ENCODE assay signal across 10 mouse cellular contexts in the genomic region with DNA sequence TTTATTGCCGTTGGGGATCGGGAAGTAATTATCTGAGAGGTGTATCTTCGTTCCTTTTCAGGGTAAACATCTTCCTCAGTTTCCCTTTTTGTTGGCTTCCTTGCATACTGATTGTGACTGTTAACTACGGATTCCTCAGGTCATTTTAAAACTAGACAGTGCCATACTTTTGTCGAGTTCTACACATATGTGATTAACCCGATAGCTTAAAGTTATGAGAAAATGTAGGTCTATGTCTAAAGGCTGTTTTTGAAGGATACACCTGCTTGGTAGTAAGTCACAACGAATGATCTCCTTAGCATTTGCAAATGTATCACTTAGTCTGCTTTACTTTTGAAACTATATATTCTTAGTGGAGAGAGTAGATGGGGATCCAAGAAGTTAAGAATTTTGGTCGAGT. TPM values are rescaled to one million over a fixed set of nuclear protein-coding genes. Genes with fewer than 3 reads are reported as not detected.
DNase-seq lines count a peak whose midpoint lies in the region; ATAC-seq and TF ChIP-seq lines count a peak whose summit lies in the region.
"Had no signal": no experiment of that assay in that cellular context is flagged by ENCODE, and none has a peak within 500 bp of the region (broad histone marks: within the 10 kb centered on the region; RNA-seq: fewer than 3 reads in every experiment).

No protein-coding gene starts in this region.

- peak overlapping the region; percentile 69 for H3K4me3 ChIP-seq in heart, embryonic 13.5 days
- 0 out of 2 replicates have a peak overlapping the region, but pooled peaks have one; percentile 51 for H3K4me3 ChIP-seq in midbrain, embryonic 13.5 days (replicated peaks)
- H3K4me3 ChIP-seq in midbrain, embryonic 15.5 days, result no peak overlapping the region
- peak overlapping the region; percentile 67 for H3K4me3 ChIP-seq in limb, embryonic 11.5 days (ENCODE audit: low read depth, low read length)
- peak overlapping the region; percentile 60 for H3K4me3 ChIP-seq in stomach, postnatal 0 days (ENCODE audit: low read depth, low read length)

- TF ChIP-seq EP300 in stomach, postnatal 0 days (optimal IDR thresholded peaks at IDR 0.05), result no peak

- 31% methylated on average over 8 of the region's 8 CpGs for whole genome bisulfite sequencing in heart, embryonic 13.5 days
- 28% methylated on average over 8 of the region's 8 CpGs for WGBS in midbrain, embryonic 13.5 days
- 28% methylated on average over 8 of the region's 8 CpGs for WGBS in midbrain, embryonic 15.5 days
- 22% methylated on average over 8 of the region's 8 CpGs for WGBS in limb, embryonic 11.5 days
- 21% methylated on average over 8 of the region's 8 CpGs for WGBS in stomach, postnatal 0 days

- peak overlapping the region; percentile 97 for H3K4me2 ChIP-seq in heart, embryonic 13.5 days
- H3K4me2 ChIP-seq in midbrain, embryonic 13.5 days (replicated peaks), result no peak overlapping the region
- no peak overlapping the region for H3K4me2 ChIP-seq in midbrain, embryonic 15.5 days
- H3K4me2 ChIP-seq in limb, embryonic 11.5 days (ENCODE audit: low read depth, severe bottlenecking), result peak overlapping the region; percentile 91
- peak overlapping the region; percentile 84 for H3K4me2 ChIP-seq in stomach, postnatal 0 days (replicated peaks; ENCODE audit: low read depth)

- H3K9ac ChIP-seq in heart, embryonic 13.5 days, result no peak overlapping the region
- no peak overlapping the region for H3K9ac ChIP-seq in midbrain, embryonic 13.5 days (replicated peaks)
- no peak overlapping the region for H3K9ac ChIP-seq in midbrain, embryonic 15.5 days
- no peak overlapping the region for H3K9ac ChIP-seq in limb, embryonic 11.5 days (ENCODE audit: low read length)
- no peak overlapping the region for H3K9ac ChIP-seq in stomach, postnatal 0 days (ENCODE audit: low read length)

- no peaks in the 10 kb centered on the region for H3K36me3 ChIP-seq in heart, embryonic 13.5 days
- no peaks in the 10 kb centered on the region for H3K36me3 ChIP-seq in midbrain, embryonic 13.5 days
- H3K36me3 ChIP-seq in midbrain, embryonic 15.5 days (replicated peaks), result no peaks in the 10 kb centered on the region
- no peaks in the 10 kb centered on the region for H3K36me3 ChIP-seq in limb, embryonic 11.5 days (ENCODE audit: control insufficient read depth, insufficient read depth, low read length)
- no peaks in the 10 kb centered on the region for H3K36me3 ChIP-seq in stomach, postnatal 0 days (ENCODE audit: control insufficient read depth, insufficient read depth, low read length)
- H3K36me3 ChIP-seq: heart, embryonic 12.5 days had no signal

- no peak overlapping the region for H3K27ac ChIP-seq in heart, embryonic 13.5 days (replicated peaks)
- no peak overlapping the region for H3K27ac ChIP-seq in midbrain, embryonic 13.5 days
- H3K27ac ChIP-seq in midbrain, embryonic 15.5 days, result no peak overlapping the region
- no peak overlapping the region for H3K27ac ChIP-seq in limb, embryonic 11.5 days (replicated peaks; ENCODE audit: low read depth, low read length)
- no peak overlapping the region for H3K27ac ChIP-seq in stomach, postnatal 0 days (replicated peaks)

- no peak for DNase-seq in heart, postnatal 4 days
- DNase-seq in limb, embryonic 11.5 days (ENCODE audit: low spot score), result no peak
- no peak for DNase-seq in stomach, postnatal 0 days (ENCODE audit: low spot score)
- DNase-seq in adrenal gland, postnatal 4 days (ENCODE audit: low spot score in 2 of 2), result no peak
- no peak for DNase-seq in adrenal gland, postnatal 25 days
- DNase-seq: thymus, postnatal 4 days had no signal

- no peaks in the 10 kb centered on the region for H3K9me3 ChIP-seq in heart, embryonic 13.5 days
- no peaks in the 10 kb centered on the region for H3K9me3 ChIP-seq in midbrain, embryonic 13.5 days
- no peaks in the 10 kb centered on the region for H3K9me3 ChIP-seq in midbrain, embryonic 15.5 days
- no peaks in the 10 kb centered on the region for H3K9me3 ChIP-seq in limb, embryonic 11.5 days (ENCODE audit: control insufficient read depth, low read length)
- H3K9me3 ChIP-seq in stomach, postnatal 0 days (ENCODE audit: control insufficient read depth, low read length), result no peaks in the 10 kb centered on the region
- H3K9me3 ChIP-seq: heart, embryonic 12.5 days had no signal

- ATAC-seq in heart, embryonic 13.5 days (ENCODE audit: extremely low read depth, insufficient number of reproducible peaks, low FRiP score, low TSS enrichment), result no peak
- ATAC-seq in midbrain, embryonic 13.5 days, result no peak
- no peak for ATAC-seq in midbrain, embryonic 15.5 days (replicated peaks)
- no peak for ATAC-seq in limb, embryonic 11.5 days (ENCODE audit: insufficient number of reproducible peaks, low FRiP score, low TSS enrichment, low read depth)
- no peak for ATAC-seq in stomach, postnatal 0 days (ENCODE audit: low FRiP score, low TSS enrichment)

- TF ChIP-seq CTCF in stomach, postnatal 0 days (IDR thresholded peaks at IDR 0.05; ENCODE audit: low read depth), result no peak

- H3K4me1 ChIP-seq in heart, embryonic 13.5 days, result peaks cover 11% of the 10 kb centered on the region; the same call in 1 of the 2 replicates
- H3K4me1 ChIP-seq in midbrain, embryonic 13.5 days (replicated peaks), result peaks cover 16% of the 10 kb centered on the region
- H3K4me1 ChIP-seq in midbrain, embryonic 15.5 days, result peaks cover 15% of the 10 kb centered on the region
- peaks cover 12% of the 10 kb centered on the region; the same call in 1 of the 2 replicates for H3K4me1 ChIP-seq in limb, embryonic 11.5 days (ENCODE audit: control insufficient read depth, insufficient read depth, low read length)
- peaks cover 2% of the 10 kb centered on the region; the same call in 1 of the 2 replicates for H3K4me1 ChIP-seq in stomach, postnatal 0 days (replicated peaks; ENCODE audit: control insufficient read depth, insufficient read depth)

- H3K27me3 ChIP-seq in heart, embryonic 13.5 days (replicated peaks), result peaks cover 55% of the 10 kb centered on the region
- H3K27me3 ChIP-seq in midbrain, embryonic 13.5 days, result peaks cover 59% of the 10 kb centered on the region
- peaks cover 54% of the 10 kb centered on the region for H3K27me3 ChIP-seq in midbrain, embryonic 15.5 days (replicated peaks)
- peaks cover 5% of the 10 kb centered on the region; the same call in 1 of the 2 replicates for H3K27me3 ChIP-seq in limb, embryonic 11.5 days (ENCODE audit: control insufficient read depth, insufficient read depth, low read length)
- H3K27me3 ChIP-seq in stomach, postnatal 0 days (ENCODE audit: control insufficient read depth, insufficient read depth, low read length), result no peaks in the 10 kb centered on the region

RNA-seq across cellular contexts. Expression of gene Cpm, which starts 0.9 kb away (rescaled TPM):
- polyA plus RNA-seq in heart, embryonic 13.5 days (2015; fragmentation: Nextera tagmentation; extraction: Ambion mirVana), result 2.4 and 3.1 TPM in 2 replicates
- total RNA-seq in heart, postnatal 4 days (2021), result 1 to 10 TPM; 2.8 to 3.6 TPM
- polyA plus RNA-seq in midbrain, embryonic 13.5 days (2015; fragmentation: Nextera tagmentation; extraction: Ambion mirVana), result 3.3 and 5.7 TPM in 2 replicates
- polyA plus RNA-seq in midbrain, embryonic 15.5 days (2015; fragmentation: Nextera tagmentation; extraction: Ambion mirVana), result 5.9 and 7.1 TPM in 2 replicates
- 38.3 and 45.1 TPM in 2 replicates for polyA plus RNA-seq in limb, embryonic 11.5 days (2014; fragmentation: Nextera tagmentation; extraction: Ambion mirVana)
- 22.9 and 26.6 TPM in 2 replicates for polyA plus RNA-seq in stomach, postnatal 0 days (2015; fragmentation: Nextera tagmentation; extraction: Ambion mirVana)
- total RNA-seq in adrenal gland, postnatal 4 days (2021), result 10 to 100 TPM; 24.4 to 25.3 TPM
- total RNA-seq in adrenal gland, postnatal 25 days (2021), result 26.0 and 27.0 TPM in 2 replicates

Comparison
In these comparisons a context has a peak if more than half of its experiments do, and no peak if none do; other contexts are left out.
1. H3K4me2 ChIP-seq: peak in heart, embryonic 13.5 days (single experiment), limb, embryonic 11.5 days (single experiment) and stomach, postnatal 0 days (single experiment); none in midbrain, embryonic 13.5 days (single experiment) and midbrain, embryonic 15.5 days (single experiment).